In genomic region chr15:82507740-82508139, GRCm38 (mm10) we compare ENCODE assay signal across 24 mouse cellular contexts. TPM values are rescaled to one million over a fixed set of nuclear protein-coding genes. Genes with fewer than 3 reads are reported as not detected.
DNase-seq lines count a peak whose midpoint lies in the region; TF ChIP-seq lines count a peak whose summit lies in the region.
"Not testable (repeated sequence)": the region's sequence is repeated elsewhere in the genome, so short reads cannot be mapped to it uniquely, and the experiment has no call there.
"Had no signal": no experiment of that assay in that cellular context is flagged by ENCODE, and none has a peak within 500 bp of the region (broad histone marks: within the 10 kb centered on the region; RNA-seq: fewer than 3 reads in every experiment).

No protein-coding gene starts in this region.

- H3K9ac ChIP-seq in liver, adult 2 months (ENCODE audit: low read depth, low read length): not testable (repeated sequence)

- not testable (repeated sequence) for H3K4me3 ChIP-seq in gastrocnemius, adult 2 months; kidney, adult 2 months (ENCODE audit: insufficient read depth, low read depth, low read length); liver, adult 2 months (ENCODE audit: insufficient read depth, low read depth, low read length)

- peak; percentile 14; the same call in 1 of the 2 replicates for TF ChIP-seq CTCF in gastrocnemius, adult 2 months (IDR thresholded peaks at IDR 0.05)
- peak; percentile 35 for TF ChIP-seq CTCF in kidney, adult 2 months (conservative IDR thresholded peaks at IDR 0.05; ENCODE audit: insufficient read depth, insufficient read length, low read depth, low read length)
- peak; percentile 44 for TF ChIP-seq CTCF in liver, adult 2 months (IDR thresholded peaks at IDR 0.05; ENCODE audit: low read depth, low read length)

- H3K27me3 ChIP-seq in kidney, adult 2 months (replicated peaks; ENCODE audit: control insufficient read depth, insufficient read depth, low read length); liver, adult 2 months (ENCODE audit: control insufficient read depth, insufficient read depth, low read length): not testable (repeated sequence)

- TF ChIP-seq POLR2A in kidney, adult 2 months (IDR thresholded peaks at IDR 0.05; ENCODE audit: low read depth, low read length); liver, adult 2 months (IDR thresholded peaks at IDR 0.05; ENCODE audit: extremely low read depth, insufficient read depth, low read length): not testable (repeated sequence)

- H3K27ac ChIP-seq in gastrocnemius, adult 2 months; kidney, adult 2 months (ENCODE audit: insufficient read depth, low read depth, low read length); liver, adult 2 months (replicated peaks; ENCODE audit: insufficient read depth, low read depth, low read length): not testable (repeated sequence)

- intact Hi-C loops in gastrocnemius, adult 2 months (cut with DNase I): not testable (repeated sequence)

- not testable (repeated sequence) for H3K36me3 ChIP-seq in kidney, adult 2 months (ENCODE audit: control insufficient read depth, insufficient read depth, low read length); liver, adult 2 months (ENCODE audit: control insufficient read depth, insufficient read depth, low read length)

- H3K79me2 ChIP-seq in liver, adult 2 months (ENCODE audit: control insufficient read depth, insufficient read depth, low read length): not testable (repeated sequence)

- DNase-seq in CD4-positive, CD25-positive, alpha-beta regulatory T cell, adult 2 months (ENCODE audit: low read depth, low spot score): peak; percentile 18
- DNase-seq in ES-CJ7 (ENCODE audit: low read depth, low spot score) (peak; percentile 37), ZHBTc4 (ENCODE audit: low read depth, low spot score) (peak; percentile 44)
- not testable (repeated sequence) for DNase-seq in gastrocnemius, adult 2 months
- peak; percentile 14 for DNase-seq in kidney, adult 2 months
- DNase-seq in liver, adult 2 months (ENCODE audit: extremely low read depth, low read depth, low spot score): peak; percentile 19

- 57% methylated on average over 4 of the region's 4 CpGs for WGBS in kidney, adult 2 months
- 63% methylated on average over 4 of the region's 4 CpGs for WGBS in liver, adult 2 months

- not testable (repeated sequence) for H3K4me1 ChIP-seq in kidney, adult 2 months (ENCODE audit: control insufficient read depth, insufficient read depth, low read length); liver, adult 2 months (ENCODE audit: control insufficient read depth, insufficient read depth, low read length)

RNA-seq across cellular contexts. Expression of gene Cyp2d12, which starts 47.1 kb away (rescaled TPM):
- total RNA-seq in gastrocnemius, adult 2 months (2021): not detected
- polyA plus RNA-seq in kidney, adult 2 months (2012; rRNA removed): 54.8 and 67.6 TPM in 2 replicates
- total RNA-seq in liver, adult 2 months (2014; rRNA removed): 0.65 TPM in 1 of 2 replicates, not detected in the other
- polyA plus RNA-seq in liver, adult 2 months (2012; rRNA removed): 0.63 and 0.65 TPM in 2 replicates
- total RNA-seq: adrenal gland, adult 2 months; adrenal gland, postnatal 25 days; common myeloid progenitor, adult 5-6 weeks; ES-E14; gastrocnemius, postnatal 10 days; gastrocnemius, postnatal 4 days; heart, adult 18-20 months; heart, postnatal 14 days; hematopoietic stem cell, adult 5-6 weeks; hindbrain, postnatal 0 days had no signal
- polyA plus RNA-seq: adrenal gland, adult 2 months; cerebellum, adult 2 months; embryonic facial prominence, embryonic 12.5 days; forebrain, embryonic 11.5 days; forebrain, embryonic 15.5 days; heart, embryonic 11.5 days; heart, embryonic 15.5 days; hindbrain, embryonic 13.5 days; hindbrain, postnatal 0 days; intestine, embryonic 15.5 days had no signal
